Mouse (Mus musculus) inflammation-experienced regulatory T-cells, adult 6 months (primary cell): Measurements from ENCODE around the gene Slfn8. TPM values are rescaled to one million over a fixed set of nuclear protein-coding genes. Genes with fewer than 3 reads are reported as not detected.
"Not testable (repeated sequence)": the region's sequence is repeated elsewhere in the genome, so short reads cannot be mapped to it uniquely, and the experiment has no call there.

ENCODE experiments used
- ATAC-seq: one replicate; pipeline ENCODE4 v1.8.0; 2017
- polyA plus RNA-seq, 3 experiments: library from polyadenylated mRNA; unstranded; fragments of 100-300 nt; shearing (Covaris generic); gene quantifications; one replicate each; pipeline ENCODE4 v1.2.1; 2017

Gene Slfn8
- polyA plus RNA-seq, 3 experiments from 2014 or later: 52.4 to 79.0 (median 67.6) TPM

- ATAC-seq: peak; percentile 42
These were observed 29.0 kb downstream of the Slfn8 start, which contains the start of gene Slfn9 for GRCm38 (mm10) chr11:82991469-82992166. Gene Slfn9, minus strand, starts transcription at chr11:82991830.

GRCm38 (mm10) chr11:82990612-82991385 lies 29.8 kb downstream of the Slfn8 start:
- peak; percentile 85 for ATAC-seq

GRCm38 (mm10) chr11:82989357-82989756 lies 31.3 kb downstream of the Slfn8 start:
- no peak for ATAC-seq

- no peak for ATAC-seq
These were observed 33.0 kb downstream of the Slfn8 start for GRCm38 (mm10) chr11:82987621-82988020.

GRCm38 (mm10) chr11:82983193-82983592 lies 37.4 kb downstream of the Slfn8 start:
- no peak for ATAC-seq

- not testable (repeated sequence) for ATAC-seq
These were observed 38.2 kb downstream of the Slfn8 start for GRCm38 (mm10) chr11:82982409-82982808.

GRCm38 (mm10) chr11:82973916-82974315 lies 46.7 kb downstream of the Slfn8 start:
- ATAC-seq: no peak

GRCm38 (mm10) chr11:82971590-82971974 lies 49.0 kb downstream of the Slfn8 start:
- ATAC-seq: no peak

- ATAC-seq: no peak
These were observed 49.7 kb downstream of the Slfn8 start for GRCm38 (mm10) chr11:82970712-82971589.

GRCm38 (mm10) chr11:82962215-82962614 lies 58.4 kb downstream of the Slfn8 start:
- ATAC-seq: peak; percentile 35

GRCm38 (mm10) chr11:82961743-82962142 lies 58.9 kb downstream of the Slfn8 start:
- peak; percentile 55 for ATAC-seq

- peak; percentile 42 for ATAC-seq
These were observed 61.0 kb downstream of the Slfn8 start for GRCm38 (mm10) chr11:82959613-82960012.

GRCm38 (mm10) chr11:82956925-82957324 lies 63.7 kb downstream of the Slfn8 start:
- ATAC-seq: no peak

- peak; percentile 49 for ATAC-seq
These were observed 66.0 kb downstream of the Slfn8 start for GRCm38 (mm10) chr11:82954631-82955030.

- peak; percentile 82 for ATAC-seq
These were observed 67.7 kb downstream of the Slfn8 start for GRCm38 (mm10) chr11:82952612-82953542.

Other genes starting within 250 kb of the Slfn8 start
- gene Lig3, start 239.7 kb downstream of the Slfn8 start, polyA plus RNA-seq: 10 to 100 TPM; 14.6 to 22.5 (median 21.1) TPM
- gene Rffl, start 149.6 kb downstream of the Slfn8 start, polyA plus RNA-seq: 10 to 100 TPM in 1 of 3 experiments, 1 to 10 TPM in 2; 6.0 to 10.1 (median 9.1) TPM
- 10 to 100 TPM; 25.9 to 32.4 (median 30.9) TPM for gene Rad51d, start 130.2 kb downstream of the Slfn8 start, polyA plus RNA-seq
- gene Fndc8, start 128.7 kb downstream of the Slfn8 start, polyA plus RNA-seq: not detected
- gene Nle1, start 112.4 kb downstream of the Slfn8 start, polyA plus RNA-seq: 10 to 100 TPM; 17.9 to 56.0 (median 48.0) TPM
- under 1 TPM in 1 of 3 experiments, not detected in 2; 0.25 TPM for gene Unc45b, start 110.3 kb downstream of the Slfn8 start, polyA plus RNA-seq
- 10 to 100 TPM; 18.0 to 28.9 (median 27.4) TPM for gene Slfn5, start 69.5 kb downstream of the Slfn8 start, polyA plus RNA-seq
- 10 to 100 TPM; 23.0 to 30.8 (median 23.2) TPM for gene Slfn9, start 29.0 kb downstream of the Slfn8 start, polyA plus RNA-seq
- 100 to 1,000 TPM; 817 to 952 (median 818) TPM for gene Slfn2, start 44.3 kb upstream of the Slfn8 start, polyA plus RNA-seq
- gene Slfn1, start 96.0 kb upstream of the Slfn8 start, polyA plus RNA-seq: 100 to 1,000 TPM; 143 to 239 (median 228) TPM
- gene Slfn4, start 154.4 kb upstream of the Slfn8 start, polyA plus RNA-seq: under 1 TPM; 0.24 to 0.35 (median 0.26) TPM
- 1 to 10 TPM; 2.5 to 4.4 (median 3.8) TPM for gene Slfn3, start 170.5 kb upstream of the Slfn8 start, polyA plus RNA-seq